Mouse (Mus musculus): ENCODE data around the gene Cd3e. TPM values are rescaled to one million over a fixed set of nuclear protein-coding genes. Genes with fewer than 3 reads are reported as not detected.

The Cd3e gene
- polyA plus RNA-seq (2014; fragmentation: Illumina TruSeq; extraction: RNeasy Lipid Tissue Mini Kit (QIAGEN cat#74804); ENCODE audit: low read depth, low replicate concordance) = 0.52 TPM

DNA sequence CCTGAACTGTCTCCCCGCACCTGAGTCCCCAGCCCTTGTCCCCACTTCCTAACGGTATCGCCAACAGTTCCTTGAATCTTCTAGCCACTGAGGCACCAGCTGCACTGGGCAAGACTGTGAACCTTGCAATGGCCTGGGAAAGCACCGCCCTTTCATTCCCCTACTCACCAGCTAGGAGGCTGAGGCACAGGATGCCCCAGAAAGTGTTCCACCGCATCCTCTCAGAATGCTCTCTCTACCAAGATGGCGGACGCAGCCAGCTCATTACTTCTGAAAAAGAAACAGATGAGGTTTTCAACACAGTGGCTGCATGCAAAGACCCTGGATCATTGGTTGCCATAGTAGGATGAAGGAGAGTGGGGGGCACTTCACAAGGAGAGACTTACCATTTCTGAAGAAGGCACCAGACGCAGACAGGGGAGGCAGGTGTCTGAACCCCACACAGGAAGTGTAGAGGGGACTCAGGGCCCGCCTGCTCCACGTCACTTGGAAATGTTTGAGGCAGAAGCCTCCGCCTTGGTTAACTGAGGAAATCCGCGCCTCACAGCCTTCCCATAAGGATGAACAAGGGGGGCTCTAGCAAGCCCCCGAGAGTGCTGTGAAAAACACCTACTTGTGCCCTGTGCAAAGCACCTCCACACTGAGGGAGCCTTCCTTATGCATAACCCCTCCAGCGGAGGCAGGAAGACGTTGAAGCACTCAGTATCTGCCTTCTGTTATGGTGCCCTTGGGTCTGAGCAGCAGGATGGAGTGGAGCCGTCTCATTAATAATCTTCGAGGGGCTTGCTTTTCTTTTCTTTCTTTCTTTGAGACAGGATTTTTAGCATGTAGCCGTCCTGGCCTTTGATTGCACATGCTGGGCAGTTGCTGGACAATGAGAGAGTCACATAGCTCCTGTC, at the start of gene Cd3e:
Cd3e (minus strand) TSS at position 448 of the 899 bp plus-strand sequence.

DNA sequence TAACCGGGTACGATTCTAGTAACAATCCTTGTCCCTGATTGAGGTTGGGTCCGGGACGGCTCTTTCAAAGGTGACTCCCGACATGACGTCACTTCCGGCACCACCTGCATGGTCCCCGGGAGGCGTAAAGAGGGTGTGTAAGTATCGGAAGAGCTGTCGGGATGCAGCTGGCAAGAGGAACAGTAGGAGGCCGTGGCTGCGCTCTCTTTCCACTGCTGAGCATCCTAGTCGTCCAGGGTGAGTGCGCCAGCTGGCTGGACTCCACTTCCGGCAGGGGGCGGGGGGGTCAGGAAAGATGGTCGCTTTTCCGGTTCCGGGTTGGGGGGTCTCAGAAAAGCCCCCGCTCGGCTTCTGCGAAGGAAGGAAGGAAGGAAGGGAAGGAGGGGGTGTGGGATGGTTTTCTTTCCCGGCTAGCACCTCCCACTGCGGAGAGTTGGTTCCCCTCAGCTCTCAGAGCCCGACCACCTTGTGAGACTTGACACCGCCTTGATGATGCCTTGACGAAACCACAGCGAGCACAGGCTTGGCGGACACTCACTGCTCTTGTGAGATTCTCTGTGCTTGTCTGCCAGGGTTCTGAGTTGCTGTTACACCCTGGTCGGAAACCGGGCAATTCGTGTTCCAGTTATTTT, 45.8 kb upstream of the Cd3e start, which contains the start of gene Mpzl3:
Mpzl3 (plus strand) TSS at position 105 of the 632 bp plus-strand sequence.

GRCm38 (mm10) chr9:45039499-45039898, 30.1 kb upstream of the Cd3e start, which contains the start of gene Mpzl2:
Mpzl2 (plus strand) TSS chr9:45039799.

DNA sequence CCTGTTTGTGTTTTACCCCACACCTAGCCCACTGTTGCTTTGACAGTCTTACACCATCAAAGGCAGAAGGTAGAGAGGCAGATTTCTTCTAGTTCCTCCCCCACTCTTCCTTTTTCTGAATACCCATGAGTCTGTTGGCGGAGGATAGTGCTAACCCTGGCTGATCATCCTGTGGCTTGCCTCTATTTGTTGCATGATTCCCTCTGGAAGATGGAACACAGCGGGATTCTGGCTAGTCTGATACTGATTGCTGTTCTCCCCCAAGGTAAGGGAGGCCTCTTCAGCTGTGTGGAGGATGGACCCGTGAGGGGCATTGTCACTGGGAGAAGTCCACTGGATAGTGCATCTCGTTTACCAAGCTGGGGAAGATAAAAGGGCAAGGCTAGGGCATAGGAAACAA, 27.8 kb downstream of the Cd3e start, which contains the start of gene Cd3d:
Cd3d (plus strand) TSS at position 111 of the 400 bp plus-strand sequence.

GRCm38 (mm10) chr9:44980242-44980641, 29.2 kb downstream of the Cd3e start, which contains the start of gene Cd3g:
Cd3g (minus strand) TSS chr9:44980431.

GRCm38 (mm10) chr9:44965126-44965832, 44.1 kb downstream of the Cd3e start, which contains the start of gene Ube4a:
Ube4a (minus strand) TSS chr9:44965600.

Other genes with a start within 250 kb of the Cd3e start
- gene Arcn1, start 241.8 kb downstream of the Cd3e start, polyA plus RNA-seq (2014; fragmentation: Illumina TruSeq; extraction: RNeasy Lipid Tissue Mini Kit (QIAGEN cat#74804); ENCODE audit: low read depth, low replicate concordance) = 120 TPM
- 95.7 TPM for gene Ift46, start 241.7 kb downstream of the Cd3e start, polyA plus RNA-seq (2014; fragmentation: Illumina TruSeq; extraction: RNeasy Lipid Tissue Mini Kit (QIAGEN cat#74804); ENCODE audit: low read depth, low replicate concordance)
- 0.15 TPM for gene Tmem25, start 210.3 kb downstream of the Cd3e start, polyA plus RNA-seq (2014; fragmentation: Illumina TruSeq; extraction: RNeasy Lipid Tissue Mini Kit (QIAGEN cat#74804); ENCODE audit: low read depth, low replicate concordance)
- gene Ttc36, start 206.6 kb downstream of the Cd3e start, polyA plus RNA-seq (2014; fragmentation: Illumina TruSeq; extraction: RNeasy Lipid Tissue Mini Kit (QIAGEN cat#74804); ENCODE audit: low read depth, low replicate concordance) = not detected
- gene Kmt2a, start 128.3 kb downstream of the Cd3e start, polyA plus RNA-seq (2014; fragmentation: Illumina TruSeq; extraction: RNeasy Lipid Tissue Mini Kit (QIAGEN cat#74804); ENCODE audit: low read depth, low replicate concordance) = 6.7 TPM
- 120 TPM for gene Atp5l, start 88.9 kb downstream of the Cd3e start, polyA plus RNA-seq (2014; fragmentation: Illumina TruSeq; extraction: RNeasy Lipid Tissue Mini Kit (QIAGEN cat#74804); ENCODE audit: low read depth, low replicate concordance)
- gene Ube4a, start 44.0 kb downstream of the Cd3e start, polyA plus RNA-seq (2014; fragmentation: Illumina TruSeq; extraction: RNeasy Lipid Tissue Mini Kit (QIAGEN cat#74804); ENCODE audit: low read depth, low replicate concordance) = 46.0 TPM
- gene Cd3g, start 29.2 kb downstream of the Cd3e start, polyA plus RNA-seq (2014; fragmentation: Illumina TruSeq; extraction: RNeasy Lipid Tissue Mini Kit (QIAGEN cat#74804); ENCODE audit: low read depth, low replicate concordance) = 0.28 TPM
- gene Cd3d, start 27.8 kb downstream of the Cd3e start, polyA plus RNA-seq (2014; fragmentation: Illumina TruSeq; extraction: RNeasy Lipid Tissue Mini Kit (QIAGEN cat#74804); ENCODE audit: low read depth, low replicate concordance) = 8.4 TPM
- 0.55 TPM for gene Mpzl2, start 30.2 kb upstream of the Cd3e start, polyA plus RNA-seq (2014; fragmentation: Illumina TruSeq; extraction: RNeasy Lipid Tissue Mini Kit (QIAGEN cat#74804); ENCODE audit: low read depth, low replicate concordance)
- 1.1 TPM for gene Mpzl3, start 45.6 kb upstream of the Cd3e start, polyA plus RNA-seq (2014; fragmentation: Illumina TruSeq; extraction: RNeasy Lipid Tissue Mini Kit (QIAGEN cat#74804); ENCODE audit: low read depth, low replicate concordance)
- gene Jaml, start 69.6 kb upstream of the Cd3e start, polyA plus RNA-seq (2014; fragmentation: Illumina TruSeq; extraction: RNeasy Lipid Tissue Mini Kit (QIAGEN cat#74804); ENCODE audit: low read depth, low replicate concordance) = 0.22 TPM
- gene Scn2b, start 108.2 kb upstream of the Cd3e start, polyA plus RNA-seq (2014; fragmentation: Illumina TruSeq; extraction: RNeasy Lipid Tissue Mini Kit (QIAGEN cat#74804); ENCODE audit: low read depth, low replicate concordance) = 0.29 TPM
- gene Scn4b, start 128.8 kb upstream of the Cd3e start, polyA plus RNA-seq (2014; fragmentation: Illumina TruSeq; extraction: RNeasy Lipid Tissue Mini Kit (QIAGEN cat#74804); ENCODE audit: low read depth, low replicate concordance) = not detected
- 0.11 TPM for gene BC049352, start 172.4 kb upstream of the Cd3e start, polyA plus RNA-seq (2014; fragmentation: Illumina TruSeq; extraction: RNeasy Lipid Tissue Mini Kit (QIAGEN cat#74804); ENCODE audit: low read depth, low replicate concordance)
- not detected for gene Tmprss4, start 194.5 kb upstream of the Cd3e start, polyA plus RNA-seq (2014; fragmentation: Illumina TruSeq; extraction: RNeasy Lipid Tissue Mini Kit (QIAGEN cat#74804); ENCODE audit: low read depth, low replicate concordance)

Measured in testis, adult 10 weeks (tissue).